Mouse (Mus musculus) telencephalon, adult 2 months (tissue): ENCODE results near the gene Plac1.
"Not testable (repeated sequence)": the region's sequence is repeated elsewhere in the genome, so short reads cannot be mapped to it uniquely, and the experiment has no call there.

ENCODE experiments used
- DNase-seq: peaks from one replicate; pipeline ENCODE4 v3.0.0-alpha.2; 2011; ENCODE audit warnings: low read depth, low spot score

Plac1 gene

DNA sequence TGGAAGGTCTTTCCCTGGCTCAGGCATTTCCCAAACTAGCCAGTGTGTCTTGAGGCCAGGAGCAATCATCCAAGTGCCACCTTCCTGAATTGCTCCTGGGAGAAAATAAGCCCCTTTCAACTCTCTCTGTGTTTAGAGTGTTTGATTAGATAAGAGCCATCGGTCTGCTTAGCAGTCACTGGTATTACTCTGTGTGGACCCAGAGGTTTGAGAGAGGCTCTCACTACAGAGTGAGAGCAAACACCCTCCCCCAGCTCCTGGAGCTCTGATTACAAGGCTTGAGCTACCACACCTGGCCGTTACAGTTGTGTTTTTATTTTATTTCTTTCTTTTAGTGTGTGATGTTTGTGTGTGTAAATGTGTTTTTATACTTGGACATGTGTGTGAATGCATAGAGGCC is 193.0 kb downstream of the Plac1 start:
- DNase-seq = no peak

DNA sequence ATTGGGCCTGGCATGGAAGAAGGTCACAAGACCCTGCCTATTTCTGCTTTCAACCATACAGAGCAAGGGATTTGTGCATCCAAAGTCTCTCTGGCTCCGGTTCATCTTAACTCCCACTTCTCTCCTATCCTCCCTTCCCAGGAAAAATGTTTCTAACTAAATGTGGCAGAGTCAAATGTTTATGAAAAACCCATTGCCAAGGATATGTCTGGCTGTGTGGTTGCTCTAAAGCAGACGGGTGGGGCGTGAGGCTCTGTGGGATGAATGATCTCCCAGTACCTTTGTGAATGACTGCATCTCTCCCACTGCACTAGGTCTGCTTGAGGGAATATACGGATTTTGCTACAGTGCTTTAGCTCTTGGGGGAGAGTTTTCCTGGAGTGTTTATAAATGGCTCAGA is 193.9 kb downstream of the Plac1 start:
- no peak for DNase-seq

- DNase-seq = no peak
These were observed 194.6 kb downstream of the Plac1 start for GRCm38 (mm10) chrX:53045187-53045903.

DNA sequence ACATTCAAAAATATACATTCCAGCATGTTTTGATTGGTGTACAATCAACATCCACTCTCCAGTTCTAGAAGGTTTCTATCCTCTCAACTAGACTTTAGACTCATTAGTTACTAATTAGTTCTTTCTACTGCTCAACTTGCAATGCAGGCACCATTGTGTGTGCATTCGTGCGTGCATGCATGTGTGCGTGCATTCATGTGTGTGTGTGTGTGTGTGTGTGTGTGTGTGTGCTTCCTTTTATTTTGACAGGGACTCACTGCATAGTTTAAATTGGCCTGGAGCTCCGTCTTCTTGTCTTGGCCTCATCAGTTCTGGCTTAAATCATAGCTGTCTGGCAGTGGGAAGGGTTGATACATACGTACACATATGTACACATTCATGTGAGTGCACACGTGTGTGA is 198.9 kb downstream of the Plac1 start:
- DNase-seq = no peak

DNA sequence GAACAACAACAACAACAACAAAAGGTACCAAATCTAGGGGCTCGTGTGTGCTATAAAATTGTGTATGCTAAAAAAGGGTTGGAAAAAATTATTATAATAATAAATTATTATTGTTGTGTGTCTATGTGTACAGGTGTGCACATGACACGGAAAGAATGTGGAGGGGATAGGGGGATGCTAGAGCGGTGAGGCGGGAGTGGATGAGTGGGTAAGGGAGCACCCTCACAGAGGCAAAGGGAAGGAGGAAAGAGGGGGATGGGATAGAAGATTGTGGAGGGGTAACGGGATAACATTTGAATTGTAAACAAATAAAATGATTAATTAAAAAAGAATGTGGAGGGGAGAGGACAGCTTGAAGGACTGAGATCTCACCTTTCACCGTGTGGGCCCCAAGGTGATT is 199.8 kb downstream of the Plac1 start:
- no peak for DNase-seq

DNA sequence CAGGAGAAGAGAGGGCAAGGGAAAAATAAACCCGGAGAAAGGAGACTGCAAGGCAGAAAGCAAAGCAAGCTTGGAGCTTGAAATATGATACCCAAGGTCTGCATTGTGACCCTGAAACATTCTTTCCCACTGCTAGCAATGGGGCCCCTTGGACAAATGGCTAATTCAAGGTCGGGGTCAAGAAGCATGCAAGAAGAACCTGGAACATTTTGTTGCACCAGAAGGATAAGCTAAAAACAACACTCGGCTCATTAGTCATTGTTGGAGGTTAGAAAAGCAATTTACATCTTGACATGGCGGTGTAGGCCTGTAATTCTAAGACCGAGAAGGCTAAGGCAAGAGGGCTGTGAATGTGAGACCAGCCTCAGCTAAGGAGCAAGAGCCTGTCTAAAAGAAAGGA is 200.3 kb downstream of the Plac1 start:
- no peak for DNase-seq

GRCm38 (mm10) chrX:53038194-53038593 is 201.7 kb downstream of the Plac1 start:
- no peak for DNase-seq

DNA sequence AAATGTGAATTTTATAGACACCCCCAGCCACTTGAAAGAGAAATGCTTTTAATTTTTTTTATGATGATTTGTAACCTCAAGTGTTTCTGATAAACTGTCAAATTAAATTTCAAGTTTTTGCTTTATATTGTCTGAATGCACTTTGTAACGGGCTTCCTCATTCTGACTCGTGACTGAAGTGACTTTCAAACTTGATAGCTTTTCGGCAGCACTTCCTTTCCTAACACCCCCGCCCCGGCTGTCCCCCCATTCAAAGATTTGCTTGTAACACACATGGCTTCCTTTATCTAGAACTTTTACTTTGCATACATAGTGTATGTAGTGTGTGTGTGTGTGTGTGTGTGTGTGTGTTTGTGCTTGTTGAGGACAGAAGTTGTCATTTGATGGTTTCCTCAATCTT is 210.4 kb downstream of the Plac1 start:
- DNase-seq = no peak

DNA sequence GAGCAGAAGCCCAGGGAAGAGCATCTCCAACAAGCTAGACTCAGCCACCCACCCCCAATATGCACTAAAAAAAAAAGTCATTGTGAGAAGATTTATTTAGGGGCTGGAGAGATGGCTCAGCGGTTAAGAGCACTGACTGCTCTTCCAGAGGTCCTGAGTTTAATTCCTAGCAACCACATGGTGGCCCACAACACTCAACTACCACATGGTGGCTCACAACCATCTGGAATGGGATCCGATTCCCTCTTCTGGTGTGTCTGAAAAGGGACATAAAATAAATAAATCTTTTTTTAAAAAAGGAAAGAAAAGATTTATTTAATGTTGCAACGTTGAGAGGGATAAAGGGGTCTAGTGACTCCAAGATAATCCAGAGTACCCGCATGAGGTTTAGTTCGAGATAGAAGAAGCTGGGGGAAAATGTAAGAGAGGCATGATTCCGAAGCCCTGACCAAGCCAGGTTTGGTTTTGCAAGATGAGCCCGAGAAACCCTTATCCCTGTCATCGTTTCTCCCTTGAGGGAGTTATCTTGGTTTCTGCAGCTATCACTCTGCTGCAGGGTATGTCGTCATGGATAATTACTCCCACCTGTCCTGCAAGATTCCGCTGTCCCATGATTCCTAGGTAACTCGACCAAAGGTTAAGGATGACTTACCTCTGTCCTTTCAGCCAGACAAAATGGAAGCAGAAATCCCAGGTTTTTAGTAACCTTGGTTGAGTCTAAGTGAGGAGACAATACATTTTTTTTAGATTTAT is 214.3 kb downstream of the Plac1 start:
- DNase-seq = no peak

DNA sequence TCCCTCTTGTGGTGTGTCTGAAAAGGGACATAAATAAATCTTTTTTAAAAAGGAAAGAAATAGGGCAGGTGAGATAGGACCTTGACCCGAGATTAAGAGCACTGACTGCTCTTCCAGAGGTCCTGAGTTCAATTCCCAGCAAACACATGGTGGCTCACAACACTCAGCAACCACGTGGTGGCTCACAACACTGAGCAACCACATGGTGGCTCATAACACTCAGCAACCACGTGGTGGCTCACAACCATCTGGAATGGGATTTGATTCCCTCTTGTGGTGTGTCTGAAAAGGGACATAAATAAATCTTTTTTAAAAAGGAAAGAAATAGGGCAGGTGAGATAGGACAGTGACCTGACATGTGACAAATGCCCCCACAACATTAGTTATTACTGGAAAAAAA is 215.6 kb downstream of the Plac1 start:
- not testable (repeated sequence) for DNase-seq

GRCm38 (mm10) chrX:53023021-53023420 is 216.9 kb downstream of the Plac1 start:
- no peak for DNase-seq
